Mouse (Mus musculus) cerebellum, postnatal 4 days (tissue): ENCODE measurements at regions not wholly inside any gene's neighbourhood (a gene's known extent, or its start where the extent isn't known, plus 50 kb on each side); places are given as distances from the start of the nearest gene placed in this dataset.

ENCODE experiments used
- DNase-seq, 2 experiments: peaks; one replicate each; pipeline ENCODE4 v3.0.0; 2022; ENCODE audit warnings: low spot score in 2 of 2, mixed read lengths in 1 of 2

- no peak for DNase-seq
Observed at GRCm38 (mm10) chr14:61665815-61666214, 58.6 kb downstream of the Kcnrg start.

DNA sequence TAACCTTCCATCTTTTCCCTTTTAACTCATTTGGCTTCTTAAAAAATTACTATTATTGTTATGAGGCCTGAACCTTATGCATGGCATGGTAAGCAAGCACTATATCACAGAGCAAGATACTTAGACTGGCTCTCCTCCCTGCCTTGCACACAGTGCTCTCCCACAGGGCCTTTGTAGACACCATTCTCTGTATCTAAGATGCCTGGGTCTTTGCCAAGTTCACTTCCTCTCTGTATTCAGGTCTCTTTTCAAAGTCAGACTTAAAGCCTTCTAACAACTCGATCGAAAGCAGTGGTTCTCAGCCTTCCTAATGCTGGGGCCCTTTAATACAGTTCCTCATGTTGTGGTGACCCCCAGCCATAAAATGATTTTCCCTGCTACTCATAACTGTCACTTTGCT lies 65.9 kb downstream of the Kcnrg start:
- no peak for DNase-seq

DNA sequence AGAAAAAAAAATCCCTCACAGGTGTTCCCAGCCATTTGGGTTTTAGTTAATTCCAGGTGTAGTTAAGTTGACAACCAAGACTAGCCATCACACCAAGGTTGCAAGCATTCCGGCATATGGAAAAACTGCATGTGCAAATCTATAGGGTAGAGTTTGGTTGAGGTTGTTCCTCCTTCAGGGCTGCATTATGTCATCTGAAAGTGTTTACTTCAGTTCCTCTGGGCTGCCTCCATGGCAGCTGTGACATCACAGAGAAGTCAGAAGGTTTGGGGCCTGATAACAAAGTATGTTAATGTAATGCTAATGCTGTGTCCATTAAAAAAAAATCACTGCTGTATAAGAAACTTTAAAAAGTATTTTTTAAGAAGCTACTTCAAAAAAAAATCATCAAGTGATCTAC lies 70.8 kb downstream of the Kcnrg start:
- DNase-seq: no peak

GRCm38 (mm10) chr14:61680818-61681707 lies 73.8 kb downstream of the Kcnrg start:
- DNase-seq: peak; percentile 76 to 91

DNA sequence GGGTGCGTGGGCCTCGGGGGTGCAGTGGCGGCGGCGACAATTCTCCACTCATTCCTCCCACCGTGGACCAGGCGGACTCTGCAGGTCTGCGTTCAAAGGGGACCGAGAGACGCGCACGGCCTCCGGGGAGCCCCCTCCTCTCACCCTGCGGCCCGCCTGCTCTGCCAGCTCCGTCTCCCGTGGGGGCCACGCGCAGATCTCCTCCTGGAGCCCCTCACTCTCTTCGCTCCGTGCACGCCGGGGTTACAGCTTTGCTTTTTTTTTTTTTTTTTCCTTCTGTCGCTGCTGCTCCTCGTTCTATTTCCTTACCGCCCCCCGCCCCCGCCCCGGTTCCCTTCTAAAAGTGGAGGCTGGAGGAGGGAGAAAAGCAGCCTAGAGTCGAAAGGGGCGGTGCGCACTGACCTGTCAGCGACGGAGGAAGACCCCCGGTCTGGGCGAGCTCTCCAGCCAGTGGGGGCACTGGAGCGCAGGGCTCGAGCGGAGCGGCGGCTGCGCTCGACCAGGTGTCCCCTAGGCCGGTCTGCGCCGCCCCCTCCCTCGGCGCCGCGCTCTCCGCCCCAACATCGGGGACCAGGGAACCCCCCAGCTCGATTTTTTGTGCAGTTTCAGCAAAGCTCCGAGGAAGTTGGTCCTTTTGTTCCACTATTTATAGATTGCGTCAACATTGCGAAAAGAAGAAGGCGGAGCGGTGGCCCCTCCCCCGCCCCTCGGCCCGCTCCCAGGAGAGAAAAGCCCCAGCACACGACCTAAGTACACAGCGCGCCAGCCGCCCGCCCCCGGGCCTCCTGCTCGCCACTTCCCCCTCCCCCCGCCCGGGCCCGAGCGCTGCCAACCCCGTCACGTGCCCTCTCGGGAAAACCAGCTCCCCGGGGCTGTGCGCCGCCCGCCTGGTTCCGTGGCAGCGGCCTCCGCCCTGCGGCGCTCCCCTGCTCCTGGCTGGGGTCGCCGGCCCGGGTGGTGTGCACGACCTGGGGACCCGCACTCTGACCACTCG lies 74.7 kb downstream of the Kcnrg start:
- DNase-seq: peak; percentile 70 to 87

- DNase-seq: peak in 1 of 2 experiments; percentile 65
Observed at GRCm38 (mm10) chr14:61682721-61683355, 75.6 kb downstream of the Kcnrg start.

- no peak for DNase-seq
Observed at GRCm38 (mm10) chr14:61683356-61683740, 76.1 kb downstream of the Kcnrg start.

GRCm38 (mm10) chr14:61683791-61684411 lies 76.6 kb downstream of the Kcnrg start:
- no peak for DNase-seq

DNA sequence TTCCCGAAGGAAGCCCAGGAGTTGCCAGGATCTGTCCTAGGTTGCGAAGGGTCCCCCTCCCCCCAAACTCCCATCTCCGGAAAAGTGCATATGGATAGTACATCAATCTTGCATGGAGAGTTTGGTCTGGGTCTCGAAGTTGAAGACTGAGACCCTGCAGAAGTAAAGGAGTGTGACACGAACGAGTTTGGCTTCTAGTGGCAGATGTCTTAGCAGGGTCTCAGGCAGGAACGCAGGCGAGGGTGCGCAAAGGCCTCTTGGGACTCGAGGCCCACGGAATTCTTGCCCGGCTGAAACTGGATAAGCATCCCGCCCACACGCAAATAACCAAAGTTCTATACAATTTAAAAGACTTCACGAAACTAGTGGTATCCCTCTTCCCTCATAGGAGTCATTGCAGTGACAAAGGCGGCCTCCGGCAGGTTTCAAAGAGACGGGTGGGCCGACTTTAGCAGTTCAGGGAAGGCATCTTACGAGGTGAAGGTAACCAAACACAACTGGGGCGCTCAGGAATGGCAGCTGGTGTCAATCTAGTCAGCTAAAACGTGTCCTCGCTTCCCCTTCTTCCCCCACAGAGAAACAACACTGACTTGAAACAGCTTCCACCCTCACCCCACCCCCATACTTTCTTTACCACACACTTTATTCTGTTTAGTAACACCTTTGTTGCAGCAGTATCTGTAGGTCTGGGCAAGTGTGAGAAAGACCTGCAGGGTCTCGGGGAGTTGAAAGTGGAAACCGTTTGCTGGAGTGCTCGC lies 77.4 kb downstream of the Kcnrg start:
- no peak for DNase-seq

- DNase-seq: no peak
Observed at GRCm38 (mm10) chr14:61685231-61685800, 78.1 kb downstream of the Kcnrg start.

- DNase-seq: no peak
Observed at GRCm38 (mm10) chr14:61686101-61686691, 78.9 kb downstream of the Kcnrg start.

- no peak for DNase-seq
Observed at GRCm38 (mm10) chr14:61686821-61687341, 79.6 kb downstream of the Kcnrg start.

DNA sequence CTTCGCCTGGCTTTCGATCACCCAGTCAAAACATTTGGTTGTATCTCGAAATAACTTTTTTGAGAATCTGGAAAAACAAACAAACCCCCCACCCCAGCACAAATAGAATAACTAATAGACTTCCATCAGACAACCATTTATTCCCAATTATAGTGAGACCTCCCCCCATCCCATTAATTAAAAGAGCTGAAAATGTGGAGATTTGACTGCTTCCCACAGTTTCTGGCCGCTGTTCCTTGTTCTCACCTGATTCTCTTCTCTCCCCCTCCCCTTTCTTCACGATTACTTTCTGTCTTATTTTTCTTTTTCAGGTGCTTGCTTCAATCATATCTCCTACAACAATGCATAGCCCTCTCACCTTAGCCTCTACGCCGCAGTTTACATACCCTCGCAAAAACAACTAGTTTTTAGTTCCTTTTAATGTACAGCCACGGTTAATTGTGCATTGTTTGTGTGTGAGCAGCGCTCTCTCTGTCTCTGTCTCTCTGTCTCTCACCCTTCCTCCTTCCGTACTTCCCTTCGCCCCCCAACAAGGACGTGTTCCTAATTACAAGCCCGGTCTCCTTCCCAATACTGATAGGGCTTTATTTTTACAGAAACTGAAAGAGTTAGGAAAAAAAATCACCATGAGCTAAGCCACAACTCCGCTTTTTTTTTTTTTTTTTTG lies 80.2 kb downstream of the Kcnrg start:
- DNase-seq: no peak

GRCm38 (mm10) chr14:61688013-61688520 lies 80.8 kb downstream of the Kcnrg start:
- no peak for DNase-seq

DNA sequence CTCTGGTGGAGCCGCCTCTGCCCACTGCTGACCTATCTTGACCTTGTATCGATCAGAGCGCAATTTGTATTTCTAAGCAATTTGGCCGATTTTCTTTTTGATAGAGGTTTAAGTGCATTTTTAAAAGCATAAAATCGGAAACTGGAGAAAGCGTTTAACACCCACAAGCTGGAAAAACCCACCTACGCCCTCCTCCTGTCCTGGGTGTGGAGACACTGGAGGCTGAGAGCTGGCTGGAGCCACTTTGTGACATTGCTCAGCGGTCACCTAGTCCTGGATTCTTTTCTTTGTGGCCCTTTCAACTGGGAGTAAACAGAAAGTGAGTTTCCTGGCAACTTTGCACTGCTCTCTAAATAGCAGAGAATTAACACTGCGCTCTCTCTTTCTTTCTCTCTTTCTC lies 81.4 kb downstream of the Kcnrg start:
- no peak for DNase-seq

DNA sequence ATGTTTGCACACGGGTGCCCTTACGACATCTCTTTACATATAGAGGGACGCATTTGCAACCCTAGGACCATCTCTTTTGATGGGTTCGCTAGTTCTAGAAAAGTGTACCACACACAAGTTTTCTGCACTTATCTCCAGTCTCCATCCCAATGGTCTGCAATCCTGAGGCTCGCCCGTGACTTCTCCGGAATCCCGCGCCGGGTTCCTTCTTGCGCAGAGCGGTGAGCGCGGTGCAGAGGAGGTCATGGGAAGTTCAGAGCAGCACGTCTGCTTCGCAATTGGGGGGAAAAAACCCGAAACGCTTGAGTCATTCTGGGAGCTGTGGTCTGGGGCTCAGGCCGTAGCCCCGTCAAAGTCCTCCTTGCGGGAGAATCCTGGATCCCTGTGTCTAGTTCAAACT lies 82.0 kb downstream of the Kcnrg start:
- DNase-seq: no peak

- DNase-seq: no peak
Observed at GRCm38 (mm10) chr14:61689776-61690175, 82.5 kb downstream of the Kcnrg start.

DNA sequence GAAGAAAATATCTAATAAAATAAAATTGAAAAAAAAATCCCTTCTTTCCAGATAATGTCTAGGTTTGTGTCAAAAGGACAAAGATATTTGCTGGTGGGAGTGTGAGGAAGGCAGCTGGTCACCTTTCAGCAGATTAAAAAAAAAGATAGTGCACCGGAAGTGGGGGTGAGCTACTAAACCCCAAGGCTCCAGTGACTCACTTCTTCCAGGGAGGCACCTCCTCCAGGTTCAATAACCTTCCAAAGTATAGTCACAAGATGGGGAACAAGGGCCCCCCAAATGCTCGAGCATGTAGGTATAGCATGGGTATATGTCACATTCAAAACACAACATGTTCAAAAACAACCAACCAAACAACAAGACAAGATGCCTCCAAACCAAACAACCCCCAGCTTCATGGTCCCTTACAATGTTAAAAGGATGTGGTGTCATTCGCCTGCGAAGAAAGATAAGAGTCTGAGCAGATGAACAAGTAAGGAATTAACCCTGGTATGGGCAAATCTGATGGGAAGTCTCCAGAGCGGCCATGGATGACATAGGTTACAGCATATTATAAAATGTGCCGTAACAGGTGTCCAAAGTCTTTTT lies 84.6 kb downstream of the Kcnrg start:
- DNase-seq: no peak

GRCm38 (mm10) chr14:61694796-61695195 lies 87.5 kb downstream of the Kcnrg start:
- DNase-seq: no peak
